Mouse (Mus musculus) forebrain, embryonic 10.5 days (tissue): ENCODE data around the gene Afmid. TPM values are rescaled to one million over a fixed set of nuclear protein-coding genes. Genes with fewer than 3 reads are reported as not detected.
A peak's percentile ranks its signal among the peaks of the same experiment; 100 is the strongest.

Experiments used
- DNase-seq: peaks from one replicate; pipeline ENCODE4 v3.0.0-alpha.2; 2017; ENCODE audit warnings: low spot score; ENCODE audit errors: extremely low spot score
- H3K27ac ChIP-seq: fragments of 300-500 bp; sonication (generic); 2 replicates; pipeline ENCODE4 v1.5.1; 2016; ENCODE audit warnings: mild to moderate bottlenecking
- H3K27me3 ChIP-seq: fragments of 300-500 bp; sonication (generic); 2 replicates; pipeline ENCODE4 v1.6.1; 2016; ENCODE audit warnings: mild to moderate bottlenecking; ENCODE audit not compliant: poor library complexity, severe bottlenecking
- H3K36me3 ChIP-seq: fragments of 300-500 bp; sonication (generic); replicated peaks from 2 replicates; pipeline ENCODE4 v1.6.1; 2016; ENCODE audit warnings: mild to moderate bottlenecking, moderate library complexity
- H3K4me1 ChIP-seq: fragments of 300-500 bp; sonication (generic); 2 replicates; pipeline ENCODE4 v1.6.1; 2016
- H3K4me3 ChIP-seq: fragments of 300-500 bp; sonication (generic); 2 replicates; pipeline ENCODE4 v1.5.1; 2016; ENCODE audit warnings: mild to moderate bottlenecking, moderate library complexity
- H3K9me3 ChIP-seq: fragments of 300-500 bp; sonication (generic); 2 replicates; pipeline ENCODE4 v1.6.1; 2016; ENCODE audit warnings: mild to moderate bottlenecking, moderate library complexity
- WGBS: fragments of 180-500 bp; shearing (Covaris S2); methylation state at CpG from one replicate; pipeline ENCODE4 v1.1.7; 2016; 5-methylcytosine and 5-hydroxymethylcytosine counted together
- polyA plus RNA-seq: library from polyadenylated mRNA; unstranded; fragments of >200 nt; fragmentation: Nextera tagmentation; extraction: Ambion mirVana; gene quantifications from 2 replicates; pipeline ENCODE4 v1.2.1, GENCODE M21; 2016

Gene Afmid
- polyA plus RNA-seq, 1 experiment from 2014 or later, result 4.0 TPM

DNA sequence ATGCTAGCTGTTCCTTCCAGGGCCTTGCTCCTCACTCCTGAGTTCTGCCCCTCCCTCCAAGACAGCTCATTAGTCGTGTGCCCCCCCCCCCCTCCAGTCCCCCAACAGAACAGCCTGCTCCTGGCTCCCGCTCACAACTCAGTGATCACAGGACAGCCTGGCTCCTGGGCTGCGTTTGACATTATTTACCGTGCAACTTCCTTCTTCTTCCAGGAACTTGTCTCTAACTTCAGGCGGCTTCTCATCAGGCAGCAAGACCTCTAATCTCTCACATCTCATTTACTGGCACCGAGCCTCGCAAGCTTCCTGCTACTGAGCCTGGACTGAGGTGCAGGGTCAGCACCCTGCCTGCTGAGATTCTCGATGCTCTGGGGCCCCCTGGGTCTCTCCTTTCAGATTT lies 56.1 kb downstream of the Afmid start:
- 21% methylated on average over 7 of the region's 8 CpGs for WGBS
- Histone ChIP-seq H3K27me3 (peaks cover 100% of the 10 kb centered on the region), H3K9me3 (no peaks in the 10 kb centered on the region), H3K27ac (peak overlapping the region; percentile 45; the same call in 1 of the 2 replicates), H3K36me3 (no peaks in the 10 kb centered on the region), H3K4me3 (no peak overlapping the region), H3K4me1 (peaks cover 41% of the 10 kb centered on the region)
- DNase-seq, result no peak

DNA sequence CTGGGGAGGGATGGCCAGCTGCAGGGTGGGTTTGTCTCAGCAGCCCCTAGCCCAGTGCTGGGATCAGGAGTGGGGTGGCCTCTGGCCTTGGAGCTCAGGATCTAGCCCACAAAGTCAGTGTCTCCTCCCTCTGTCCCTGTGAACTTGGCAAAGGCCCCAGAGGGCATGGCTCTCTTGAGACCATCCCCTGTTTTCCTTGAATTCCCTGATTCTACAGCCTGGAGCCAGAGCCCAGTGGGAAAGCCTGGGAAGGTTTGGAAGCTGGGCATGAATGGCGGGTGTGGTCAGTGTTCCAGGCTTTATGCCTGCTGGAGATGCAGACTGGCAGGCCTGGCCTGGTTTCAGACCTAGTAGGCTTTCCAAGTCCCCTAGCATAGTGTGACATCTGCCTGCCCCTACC lies 56.5 kb downstream of the Afmid start:
- DNase-seq, result no peak
- H3K27me3 ChIP-seq, result peaks cover 100% of the 10 kb centered on the region
- 83% methylated on average over 1 of the region's 1 CpGs for WGBS
- H3K4me1 ChIP-seq, result peaks cover 41% of the 10 kb centered on the region
- no peaks in the 10 kb centered on the region for H3K9me3 ChIP-seq
- no peaks in the 10 kb centered on the region for H3K36me3 ChIP-seq
- H3K27ac ChIP-seq, result peak overlapping the region; percentile 45; the same call in 1 of the 2 replicates
- H3K4me3 ChIP-seq, result no peak overlapping the region

- Histone ChIP-seq H3K4me3 (no peak overlapping the region), H3K4me1 (peaks cover 48% of the 10 kb centered on the region), H3K27ac (no peak overlapping the region), H3K9me3 (no peaks in the 10 kb centered on the region), H3K27me3 (peaks cover 100% of the 10 kb centered on the region), H3K36me3 (no peaks in the 10 kb centered on the region)
- DNase-seq, result no peak
- 65% methylated on average over 5 of the region's 5 CpGs for WGBS
Observed at GRCm38 (mm10) chr11:117886000-117886399, 60.3 kb downstream of the Afmid start.

DNA sequence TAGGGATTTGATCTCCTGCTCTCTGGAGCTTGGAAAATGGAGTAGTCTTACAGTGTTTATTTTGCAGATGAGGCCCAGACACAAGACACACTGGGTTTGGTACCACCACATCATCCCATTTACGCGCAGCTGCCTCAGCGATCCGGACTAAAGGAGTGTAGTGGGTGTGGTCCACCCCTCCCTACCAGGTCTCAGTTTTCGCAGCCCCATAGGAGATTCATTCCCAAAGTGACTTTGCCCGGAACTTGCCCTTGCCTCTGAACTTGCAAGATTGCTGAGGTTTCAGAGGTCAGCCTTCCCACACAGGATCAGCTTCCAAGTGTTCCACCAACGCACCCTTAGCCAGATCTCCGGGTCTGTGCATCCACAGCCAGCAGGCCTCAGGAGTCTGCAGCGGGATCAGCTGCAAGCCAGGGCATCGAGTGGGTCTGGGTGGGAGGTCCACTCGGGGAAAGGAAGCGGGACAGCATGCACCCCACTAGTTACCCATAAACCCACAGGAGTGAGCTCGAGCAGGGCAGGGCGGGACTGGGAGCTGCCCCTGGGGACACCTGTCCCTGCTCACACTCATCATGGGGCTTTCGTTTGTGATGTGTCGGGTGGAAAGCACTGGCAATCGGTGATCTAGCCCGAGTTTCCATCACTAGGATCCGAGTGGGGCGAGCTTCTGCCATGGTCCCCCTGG lies 62.6 kb downstream of the Afmid start:
- no peaks in the 10 kb centered on the region for H3K36me3 ChIP-seq
- H3K4me3 ChIP-seq, result peak overlapping the region; percentile 47
- peaks cover 100% of the 10 kb centered on the region for H3K27me3 ChIP-seq
- no peaks in the 10 kb centered on the region for H3K9me3 ChIP-seq
- peak overlapping the region; percentile 81 for H3K27ac ChIP-seq
- peak; percentile 24 for DNase-seq
- WGBS, result 8% methylated on average over 20 of the region's 20 CpGs
- H3K4me1 ChIP-seq, result peaks cover 36% of the 10 kb centered on the region

- peaks cover 100% of the 10 kb centered on the region for H3K27me3 ChIP-seq
- H3K27ac ChIP-seq, result peak overlapping the region; percentile 81
Observed at GRCm38 (mm10) chr11:117888853-117889822, 63.4 kb downstream of the Afmid start.

More at GRCm38 (mm10) chr11:117888853-117889822, 63.4 kb downstream of the Afmid start:
- DNase-seq, result peak; percentile 61
- Histone ChIP-seq H3K4me1 (peaks cover 36% of the 10 kb centered on the region), H3K9me3 (no peaks in the 10 kb centered on the region), H3K36me3 (no peaks in the 10 kb centered on the region), H3K4me3 (peak overlapping the region; percentile 47)
- 2% methylated on average over 33 of the region's 33 CpGs for WGBS

Other genes starting within 250 kb of the Afmid start
- gene Tnrc6c, start 171.6 kb upstream of the Afmid start, polyA plus RNA-seq, result 11.3 and 12.0 TPM in 2 replicates
- 1.4 and 1.5 TPM in 2 replicates for gene Tmc8, start 43.8 kb upstream of the Afmid start, polyA plus RNA-seq
- gene Tmc6, start 43.7 kb upstream of the Afmid start, polyA plus RNA-seq, result 11.0 and 12.2 TPM in 2 replicates
- gene 6030468B19Rik, start 28.3 kb upstream of the Afmid start, polyA plus RNA-seq, result 1.8 and 3.2 TPM in 2 replicates
- gene Gm20708, start 16.3 kb upstream of the Afmid start, polyA plus RNA-seq, result 0.17 and 0.58 TPM in 2 replicates
- gene Syngr2, start 16.3 kb upstream of the Afmid start, polyA plus RNA-seq, result 36.9 and 38.0 TPM in 2 replicates
- gene Tk1, start 168 bp downstream of the Afmid start, polyA plus RNA-seq, result 167 and 178 TPM in 2 replicates
- 412 and 424 TPM in 2 replicates for gene Birc5, start 23.3 kb downstream of the Afmid start, polyA plus RNA-seq
- not detected in 2 replicates for gene Tmem235, start 34.8 kb downstream of the Afmid start, polyA plus RNA-seq
- 4.4 and 6.4 TPM in 2 replicates for gene Tha1, start 47.6 kb downstream of the Afmid start, polyA plus RNA-seq
- gene Socs3, start 144.1 kb downstream of the Afmid start, polyA plus RNA-seq, result 13.6 and 14.7 TPM in 2 replicates
- gene Pgs1, start 160.4 kb downstream of the Afmid start, polyA plus RNA-seq, result 43.8 and 44.7 TPM in 2 replicates